Comparison of ENCODE assay signal across 11 mouse cellular contexts in the genomic region with DNA sequence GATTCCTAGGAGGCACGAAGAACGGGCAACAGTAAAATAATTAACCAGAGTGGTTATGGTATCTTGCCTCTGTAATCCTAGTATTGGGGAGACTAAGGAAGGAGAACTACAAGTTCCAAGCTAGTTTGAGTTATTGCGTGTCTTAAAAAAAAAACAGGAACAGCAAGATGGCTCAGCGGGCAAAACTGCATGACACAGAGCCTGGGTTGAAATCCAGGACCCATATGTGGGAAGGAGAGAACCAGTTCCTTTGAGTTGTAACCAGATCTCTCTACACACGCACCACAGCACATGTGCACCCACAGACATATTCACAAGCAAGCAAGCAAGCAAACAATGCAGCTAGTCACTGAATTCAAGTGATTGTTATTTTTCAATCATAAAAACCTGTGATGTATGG.
DNase-seq lines count a peak whose midpoint lies in the region; TF ChIP-seq lines count a peak whose summit lies in the region.
"Had no signal": no experiment of that assay in that cellular context is flagged by ENCODE, and none has a peak within 500 bp of the region (broad histone marks: within the 10 kb centered on the region; RNA-seq: fewer than 3 reads in every experiment).

No protein-coding gene starts in this region.

- H3K27me3 ChIP-seq in hindbrain, embryonic 10.5 days (ENCODE audit: insufficient read depth, poor library complexity, severe bottlenecking) = no peaks in the 10 kb centered on the region
- no peaks in the 10 kb centered on the region for H3K27me3 ChIP-seq in myocyte (ENCODE audit: control insufficient read depth, insufficient read depth, insufficient read length)
- H3K27me3 ChIP-seq: liver, embryonic 12.5 days had no signal

- peak; percentile 17 for DNase-seq in embryo, embryonic 10.5 days (ENCODE audit: low spot score)
- DNase-seq in embryo, embryonic 9.5 days (ENCODE audit: extremely low spot score) = no peak
- DNase-seq in lung, postnatal 36 days = peak; percentile 20
- no peak for DNase-seq in lung, adult 18-20 months
- DNase-seq in hindbrain, embryonic 10.5 days (ENCODE audit: low spot score) = no peak
- no peak for DNase-seq in adrenal gland, adult (ENCODE audit: inconsistent age in 2 of 2, low spot score in 1 of 2)
- no peak for DNase-seq in right cerebral cortex, postnatal 4 days
- DNase-seq: adrenal gland, adult 2 months; embryo, embryonic 11 days had no signal

- H3K4me2 ChIP-seq in myocyte (ENCODE audit: low read depth) = peak overlapping the region; percentile 21
- H3K4me2 ChIP-seq: liver, embryonic 12.5 days had no signal

- H3K36me3 ChIP-seq in hindbrain, embryonic 10.5 days = no peaks in the 10 kb centered on the region
- no peaks in the 10 kb centered on the region for H3K36me3 ChIP-seq in myocyte (ENCODE audit: control insufficient read depth, insufficient read depth)
- H3K36me3 ChIP-seq: liver, embryonic 12.5 days had no signal

- H3K9me3 ChIP-seq in hindbrain, embryonic 10.5 days = no peaks in the 10 kb centered on the region
- H3K9me3 ChIP-seq: liver, embryonic 12.5 days had no signal

- peaks cover 38% of the 10 kb centered on the region for H3K4me1 ChIP-seq in hindbrain, embryonic 10.5 days (replicated peaks)

- H3K27ac ChIP-seq in hindbrain, embryonic 10.5 days = peak overlapping the region; percentile 12; the same call in 1 of the 2 replicates
- H3K27ac ChIP-seq: liver, embryonic 12.5 days had no signal

- no peak for TF ChIP-seq POLR2A in myocyte (IDR thresholded peaks at IDR 0.05; ENCODE audit: insufficient read length, low read depth)

- WGBS in hindbrain, embryonic 10.5 days = 79% methylated on average over 5 of the region's 5 CpGs

- H3K4me3 ChIP-seq in hindbrain, embryonic 10.5 days = no peak overlapping the region
- H3K4me3 ChIP-seq in myocyte = no peak overlapping the region
- H3K4me3 ChIP-seq: liver, embryonic 12.5 days had no signal

- no peak overlapping the region for H3ac ChIP-seq in myocyte (ENCODE audit: control insufficient read depth, insufficient read length)

- peaks cover 33% of the 10 kb centered on the region for H3K79me2 ChIP-seq in myocyte (ENCODE audit: control insufficient read depth, insufficient read depth)

TF ChIP-seq in myocyte, 11 proteins besides CTCF, POLR2A, EP300 and RAD21:
- TF ChIP-seq USF1 (IDR thresholded peaks at IDR 0.05; ENCODE audit: low read depth) = no peak
- TF ChIP-seq MYOG (IDR thresholded peaks at IDR 0.05; ENCODE audit: control insufficient read depth in 1 of 3, insufficient read depth in 1 of 3, insufficient read length in 2 of 3, low read depth in 2 of 3) = no peak
- no peak for TF ChIP-seq REST (IDR thresholded peaks at IDR 0.05; ENCODE audit: insufficient read depth, insufficient read length)
- TF ChIP-seq MYOD1 (IDR thresholded peaks at IDR 0.05; ENCODE audit: control insufficient read depth in 1 of 3, insufficient read length in 2 of 3, low read depth in 2 of 3) = no peak
- no peak for TF ChIP-seq TCF3 (IDR thresholded peaks at IDR 0.05; ENCODE audit: insufficient read length, low read depth)
- no peak for TF ChIP-seq CEBPB (IDR thresholded peaks at IDR 0.05; ENCODE audit: insufficient read depth, poor library complexity, severe bottlenecking)
- no peak for TF ChIP-seq MAX (IDR thresholded peaks at IDR 0.05; ENCODE audit: low read depth)
- no peak for TF ChIP-seq POLR2AphosphoS2 (IDR thresholded peaks at IDR 0.05; ENCODE audit: insufficient read length, low read depth)
- TF ChIP-seq SRF (IDR thresholded peaks at IDR 0.05; ENCODE audit: control insufficient read depth, insufficient read length, low read depth) = no peak
- no peak for TF ChIP-seq TCF12 (IDR thresholded peaks at IDR 0.05; ENCODE audit: insufficient read depth, poor library complexity, severe bottlenecking)
- no peak for TF ChIP-seq E2F4 (IDR thresholded peaks at IDR 0.05; ENCODE audit: insufficient read depth)
TF ChIP-seq in myocyte: peak in this region for 0.

Comparison
In these comparisons a context has a peak if more than half of its experiments do, and no peak if none do; other contexts are left out.
1. DNase-seq: peak in embryo, embryonic 10.5 days (single experiment) and lung, postnatal 36 days (single experiment); none in embryo, embryonic 9.5 days (single experiment), lung, adult 18-20 months (0 of 2), hindbrain, embryonic 10.5 days (single experiment), adrenal gland, adult (0 of 2) and right cerebral cortex, postnatal 4 days (single experiment).